Mouse (Mus musculus) stomach, postnatal 0 days (tissue): ENCODE data around the gene Olfr152. TPM values are rescaled to one million over a fixed set of nuclear protein-coding genes. Genes with fewer than 3 reads are reported as not detected.

Experiments
- ATAC-seq: fragments of 200-750 bp; cut with Nextera tagmentation; 2 replicates; pipeline ENCODE4 v1.8.0; 2017; ENCODE audit not compliant: low FRiP score, low TSS enrichment
- DNase-seq: peaks from one replicate; pipeline ENCODE4 v3.0.0-alpha.2; 2016; ENCODE audit warnings: low spot score
- H3K27ac ChIP-seq: fragments of 300-500 bp; sonication (generic); replicated peaks from 2 replicates; pipeline ENCODE4 v1.5.1; 2014; ENCODE audit warnings: mild to moderate bottlenecking, control low read depth
- H3K27me3 ChIP-seq: fragments of 300-500 bp; sonication (generic); 2 replicates; pipeline ENCODE4 v1.6.1; 2014; ENCODE audit warnings: low read length; ENCODE audit not compliant: control insufficient read depth, insufficient read depth
- H3K36me3 ChIP-seq: fragments of 300-500 bp; sonication (generic); 2 replicates; pipeline ENCODE4 v1.6.1; 2014; ENCODE audit warnings: low read length, mixed read lengths; ENCODE audit not compliant: control insufficient read depth, insufficient read depth
- H3K4me1 ChIP-seq: fragments of 300-500 bp; sonication (generic); replicated peaks from 2 replicates; pipeline ENCODE4 v1.6.1; 2014; ENCODE audit warnings: antibody characterized with exemption; ENCODE audit not compliant: control insufficient read depth, insufficient read depth
- H3K4me2 ChIP-seq: fragments of 300-500 bp; sonication (generic); replicated peaks from 2 replicates; pipeline ENCODE4 v1.6.1; 2014; ENCODE audit warnings: low read depth, mild to moderate bottlenecking, control low read depth, moderate library complexity
- H3K4me3 ChIP-seq: fragments of 300-500 bp; sonication (generic); 2 replicates; pipeline ENCODE4 v1.5.1; 2014; ENCODE audit warnings: low read depth, low read length, control low read depth
- H3K9ac ChIP-seq: fragments of 300-500 bp; sonication (generic); 2 replicates; pipeline ENCODE4 v1.6.1; 2014; ENCODE audit warnings: mild to moderate bottlenecking, low read length, control low read depth, mixed read lengths
- H3K9me3 ChIP-seq: fragments of 300-500 bp; sonication (generic); 2 replicates; pipeline ENCODE4 v1.6.1; 2016; ENCODE audit warnings: low read length; ENCODE audit not compliant: control insufficient read depth
- CTCF ChIP-seq: IDR thresholded peaks from 2 replicates; pipeline ENCODE4 v1.5.1; 2016; ENCODE audit warnings: antibody characterized with exemption, low read depth, mild to moderate bottlenecking, moderate library complexity
- EP300 ChIP-seq: optimal IDR thresholded peaks from 2 replicates; pipeline ENCODE3; 2016; ENCODE audit warnings: antibody characterized with exemption
- WGBS: fragments of 180-500 bp; shearing (Covaris S2); extraction: QIAGEN DNeasy Blood & Tissue Kit; methylation state at CpG from one replicate; pipeline ENCODE4 v1.1.7; 2014; 5-methylcytosine and 5-hydroxymethylcytosine counted together
- polyA plus RNA-seq: library from polyadenylated mRNA; unstranded; fragments of >200 nt; fragmentation: Nextera tagmentation; extraction: Ambion mirVana; gene quantifications from 2 replicates; pipeline ENCODE4 v1.2.1, GENCODE M21; 2015

The Olfr152 gene
- polyA plus RNA-seq, 1 experiment from 2014 or later = not detected

DNA sequence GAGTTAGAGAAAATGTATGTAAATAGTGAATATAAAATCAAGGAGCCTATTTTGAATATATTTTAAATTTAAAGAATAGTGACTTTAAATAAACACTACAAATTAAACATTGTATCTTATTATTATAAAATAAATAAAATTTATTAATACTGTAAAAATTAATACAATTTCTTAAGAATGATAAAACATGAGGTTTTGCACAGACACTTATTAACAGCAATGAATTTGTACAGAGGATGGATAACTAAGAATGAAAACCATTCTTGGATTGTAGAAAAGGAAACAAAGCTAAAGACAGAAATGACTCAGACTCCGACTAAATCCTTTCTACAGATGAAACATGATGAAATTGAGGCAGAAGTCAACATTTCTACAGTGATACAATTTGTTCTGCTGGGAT, 30.2 kb downstream of the Olfr152 start, which contains the start of gene Olfr1145:
Olfr1145 (plus strand) TSS at position 301 of the 400 bp plus-strand sequence.
- Histone ChIP-seq H3K27ac (no peak within 1 kb of the TSS), H3K36me3 (no peaks in the 10 kb centered on the region), H3K4me2 (no peak within 1 kb of the TSS), H3K27me3 (no peaks in the 10 kb centered on the region), H3K9ac (no peak within 1 kb of the TSS), H3K4me3 (no peak within 1 kb of the TSS), H3K9me3 (no peaks in the 10 kb centered on the region), H3K4me1 (no peaks in the 10 kb centered on the region)
- ATAC-seq (no peak), DNase-seq (no peak)
- 53% methylated on average over 1 of the region's 1 CpGs for WGBS
- no peak for TF ChIP-seq CTCF
- no peak for TF ChIP-seq EP300

DNA sequence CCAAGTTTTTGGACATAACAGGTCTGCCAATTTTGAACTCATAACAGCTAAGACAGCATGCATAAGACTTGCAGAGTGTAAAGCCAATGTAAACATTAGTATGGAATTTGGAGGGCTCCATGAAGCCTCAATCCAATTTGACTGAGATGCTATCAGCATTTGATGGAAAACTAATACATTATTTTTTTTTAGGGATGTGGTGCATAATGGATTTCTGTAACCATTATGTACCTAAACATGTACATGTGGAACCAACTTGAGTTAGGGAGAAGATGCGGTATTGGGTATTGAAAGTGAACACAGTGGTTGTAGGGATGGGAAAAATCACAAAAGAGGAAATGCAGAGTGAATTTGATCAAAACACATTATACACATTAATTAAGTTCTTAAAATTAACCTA, 51.0 kb downstream of the Olfr152 start, which contains the start of gene Olfr1148:
Olfr1148 (plus strand) TSS at position 301 of the 400 bp plus-strand sequence.
- no peaks in the 10 kb centered on the region for H3K9me3 ChIP-seq
- H3K4me2 ChIP-seq = no peak within 1 kb of the TSS
- H3K27ac ChIP-seq = no peak within 1 kb of the TSS
- H3K36me3 ChIP-seq = no peaks in the 10 kb centered on the region
- no peak for DNase-seq
- H3K4me1 ChIP-seq = no peaks in the 10 kb centered on the region
- no peak for ATAC-seq
- 74% methylated on average over 1 of the region's 1 CpGs for WGBS
- H3K9ac ChIP-seq = no peak within 1 kb of the TSS
- no peak within 1 kb of the TSS for H3K4me3 ChIP-seq
- no peaks in the 10 kb centered on the region for H3K27me3 ChIP-seq
- TF ChIP-seq CTCF (no peak), EP300 (no peak)

Other genes starting within 250 kb of the Olfr152 start
- gene Olfr153, start 247.7 kb upstream of the Olfr152 start, polyA plus RNA-seq = not detected in 2 replicates
- gene Olfr1128, start 233.9 kb upstream of the Olfr152 start, polyA plus RNA-seq = not detected in 2 replicates
- not detected in 2 replicates for gene Olfr1129, start 205.6 kb upstream of the Olfr152 start, polyA plus RNA-seq
- gene Olfr1130, start 173.3 kb upstream of the Olfr152 start, polyA plus RNA-seq = not detected in 2 replicates
- not detected in 2 replicates for gene Olfr1131, start 152.4 kb upstream of the Olfr152 start, polyA plus RNA-seq
- not detected in 2 replicates for gene Olfr1132, start 141.9 kb upstream of the Olfr152 start, polyA plus RNA-seq
- not detected in 2 replicates for gene Olfr1133, start 132.1 kb upstream of the Olfr152 start, polyA plus RNA-seq
- not detected in 2 replicates for gene Olfr1134, start 121.0 kb upstream of the Olfr152 start, polyA plus RNA-seq
- not detected in 2 replicates for gene Olfr1135, start 105.8 kb upstream of the Olfr152 start, polyA plus RNA-seq
- not detected in 2 replicates for gene Olfr1136, start 85.5 kb upstream of the Olfr152 start, polyA plus RNA-seq
- not detected in 2 replicates for gene Olfr1137, start 66.3 kb upstream of the Olfr152 start, polyA plus RNA-seq
- gene Olfr1138, start 39.5 kb upstream of the Olfr152 start, polyA plus RNA-seq = not detected in 2 replicates
- not detected in 2 replicates for gene Olfr1140, start 35.7 kb upstream of the Olfr152 start, polyA plus RNA-seq
- gene Olfr1141, start 25.5 kb upstream of the Olfr152 start, polyA plus RNA-seq = not detected in 2 replicates
- not detected in 2 replicates for gene Olfr1143, start 21.1 kb downstream of the Olfr152 start, polyA plus RNA-seq
- gene Olfr1145, start 30.3 kb downstream of the Olfr152 start, polyA plus RNA-seq = not detected in 2 replicates
- gene Olfr1148, start 51.0 kb downstream of the Olfr152 start, polyA plus RNA-seq = not detected in 2 replicates
- gene Olfr1150-ps1, start 64.5 kb downstream of the Olfr152 start, polyA plus RNA-seq = not detected in 2 replicates
- gene Olfr1151, start 76.4 kb downstream of the Olfr152 start, polyA plus RNA-seq = not detected in 2 replicates
- not detected in 2 replicates for gene Olfr1152, start 87.0 kb downstream of the Olfr152 start, polyA plus RNA-seq
- gene Olfr1153, start 115.5 kb downstream of the Olfr152 start, polyA plus RNA-seq = 0.10 TPM in 1 of 2 replicates, not detected in the other
- not detected in 2 replicates for gene Olfr1154, start 125.7 kb downstream of the Olfr152 start, polyA plus RNA-seq
- gene Olfr1155, start 165.7 kb downstream of the Olfr152 start, polyA plus RNA-seq = not detected in 2 replicates
- gene Olfr1156, start 173.6 kb downstream of the Olfr152 start, polyA plus RNA-seq = not detected in 2 replicates
- gene Olfr1157, start 188.8 kb downstream of the Olfr152 start, polyA plus RNA-seq = not detected in 2 replicates
- not detected in 2 replicates for gene Olfr74, start 195.2 kb downstream of the Olfr152 start, polyA plus RNA-seq
- not detected in 2 replicates for gene Olfr1158, start 210.6 kb downstream of the Olfr152 start, polyA plus RNA-seq
- gene Olfr1160, start 228.8 kb downstream of the Olfr152 start, polyA plus RNA-seq = 0.04 TPM in 1 of 2 replicates, not detected in the other
- gene Olfr1161, start 243.3 kb downstream of the Olfr152 start, polyA plus RNA-seq = not detected in 2 replicates